7 mouse cellular contexts compared by ENCODE assay signal in genomic region chr12:8923125-8923410, GRCm38 (mm10). TPM values are rescaled to one million over a fixed set of nuclear protein-coding genes. Genes with fewer than 3 reads are reported as not detected.
DNase-seq lines count a peak whose midpoint lies in the region; ATAC-seq lines count a peak whose summit lies in the region.

No protein-coding gene starts in this region.

- no peaks in the 10 kb centered on the region for H3K27me3 ChIP-seq in heart, embryonic 13.5 days (replicated peaks)
- no peaks in the 10 kb centered on the region for H3K27me3 ChIP-seq in liver, embryonic 11.5 days (replicated peaks; ENCODE audit: control insufficient read depth, insufficient read depth, low read length)
- no peaks in the 10 kb centered on the region for H3K27me3 ChIP-seq in neural tube, embryonic 15.5 days (replicated peaks)

- peak overlapping the region; percentile 85 for H3K4me2 ChIP-seq in heart, embryonic 13.5 days
- H3K4me2 ChIP-seq in liver, embryonic 11.5 days = peak overlapping the region; percentile 72
- H3K4me2 ChIP-seq in neural tube, embryonic 15.5 days = peak overlapping the region; percentile 81

- peaks cover 59% of the 10 kb centered on the region for H3K4me1 ChIP-seq in heart, embryonic 13.5 days
- H3K4me1 ChIP-seq in liver, embryonic 11.5 days (replicated peaks; ENCODE audit: control insufficient read depth, insufficient read depth, low read length) = peaks cover 14% of the 10 kb centered on the region
- H3K4me1 ChIP-seq in neural tube, embryonic 15.5 days = peaks cover 37% of the 10 kb centered on the region

- 15% methylated on average over 5 of the region's 5 CpGs for WGBS in heart, embryonic 13.5 days
- WGBS in liver, embryonic 11.5 days = 19% methylated on average over 5 of the region's 5 CpGs
- 31% methylated on average over 5 of the region's 5 CpGs for WGBS in neural tube, embryonic 15.5 days

- DNase-seq in thymus, postnatal 25 days = peak; percentile 12
- DNase-seq in thymus, postnatal 0 days (ENCODE audit: low spot score) = no peak
- DNase-seq in embryo, embryonic 10.5 days (ENCODE audit: low spot score) = peak; percentile 51
- DNase-seq in liver, embryonic 11.5 days (ENCODE audit: low spot score) = no peak
- no peak for DNase-seq in right cerebral cortex, postnatal 4 days

- no peaks in the 10 kb centered on the region for H3K9me3 ChIP-seq in heart, embryonic 13.5 days
- H3K9me3 ChIP-seq in liver, embryonic 11.5 days (ENCODE audit: control insufficient read depth, low read length) = no peaks in the 10 kb centered on the region
- no peaks in the 10 kb centered on the region for H3K9me3 ChIP-seq in neural tube, embryonic 15.5 days (replicated peaks)

- ATAC-seq in heart, embryonic 13.5 days (ENCODE audit: extremely low read depth, insufficient number of reproducible peaks, low FRiP score, low TSS enrichment) = no peak
- peak; percentile 40 for ATAC-seq in liver, embryonic 11.5 days (replicated peaks; ENCODE audit: low FRiP score)
- ATAC-seq in neural tube, embryonic 15.5 days (ENCODE audit: low FRiP score) = no peak

- peak overlapping the region; percentile 90 for H3K9ac ChIP-seq in heart, embryonic 13.5 days
- peak overlapping the region; percentile 77 for H3K9ac ChIP-seq in liver, embryonic 11.5 days (ENCODE audit: low read depth, low read length)
- H3K9ac ChIP-seq in neural tube, embryonic 15.5 days (replicated peaks) = peak overlapping the region; percentile 81

- peak overlapping the region; percentile 87 for H3K4me3 ChIP-seq in heart, embryonic 13.5 days
- peak overlapping the region; percentile 76 for H3K4me3 ChIP-seq in liver, embryonic 11.5 days (ENCODE audit: low read depth, low read length)
- peak overlapping the region; percentile 92 for H3K4me3 ChIP-seq in neural tube, embryonic 15.5 days (replicated peaks)

- H3K27ac ChIP-seq in heart, embryonic 13.5 days (replicated peaks) = peak overlapping the region; percentile 99
- H3K27ac ChIP-seq in liver, embryonic 11.5 days (ENCODE audit: low read depth, low read length) = peak overlapping the region; percentile 90; the same call in 1 of the 2 replicates
- 0 out of 2 replicates have a peak overlapping the region, but pooled peaks have one; percentile 25 for H3K27ac ChIP-seq in neural tube, embryonic 15.5 days (replicated peaks)

- peaks cover 19% of the 10 kb centered on the region for H3K36me3 ChIP-seq in heart, embryonic 13.5 days
- H3K36me3 ChIP-seq in liver, embryonic 11.5 days (ENCODE audit: control insufficient read depth, insufficient read depth, low read length) = 0 out of 2 replicates have a peak, but pooled peaks cover 4% of the 10 kb centered on the region
- H3K36me3 ChIP-seq in neural tube, embryonic 15.5 days = 0 out of 2 replicates have a peak, but pooled peaks cover 3% of the 10 kb centered on the region

RNA-seq across cellular contexts. Expression of gene Laptm4a, which starts 1.6 kb away (rescaled TPM):
- polyA plus RNA-seq in thymus, postnatal 0 days (2015; fragmentation: Nextera tagmentation; extraction: Ambion mirVana) = 193 and 194 TPM in 2 replicates
- 245 and 277 TPM in 2 replicates for polyA plus RNA-seq in heart, embryonic 13.5 days (2015; fragmentation: Nextera tagmentation; extraction: Ambion mirVana)
- 128 and 129 TPM in 2 replicates for polyA plus RNA-seq in liver, embryonic 11.5 days (2014; fragmentation: Nextera tagmentation; extraction: Ambion mirVana)
- polyA plus RNA-seq in neural tube, embryonic 15.5 days (2015; fragmentation: Nextera tagmentation; extraction: Ambion mirVana) = 197 and 217 TPM in 2 replicates

RNA-seq across cellular contexts. Expression of gene Matn3, which starts 24.7 kb away (rescaled TPM):
- polyA plus RNA-seq in thymus, postnatal 0 days (2015; fragmentation: Nextera tagmentation; extraction: Ambion mirVana) = 0.05 and 0.17 TPM in 2 replicates
- 0.19 and 0.32 TPM in 2 replicates for polyA plus RNA-seq in heart, embryonic 13.5 days (2015; fragmentation: Nextera tagmentation; extraction: Ambion mirVana)
- 0.37 and 0.40 TPM in 2 replicates for polyA plus RNA-seq in liver, embryonic 11.5 days (2014; fragmentation: Nextera tagmentation; extraction: Ambion mirVana)
- polyA plus RNA-seq in neural tube, embryonic 15.5 days (2015; fragmentation: Nextera tagmentation; extraction: Ambion mirVana) = 1.8 and 2.7 TPM in 2 replicates

RNA-seq across cellular contexts. Expression of gene Wdr35, which starts 50.6 kb away (rescaled TPM):
- polyA plus RNA-seq in thymus, postnatal 0 days (2015; fragmentation: Nextera tagmentation; extraction: Ambion mirVana) = 5.3 and 5.5 TPM in 2 replicates
- 12.1 and 13.2 TPM in 2 replicates for polyA plus RNA-seq in heart, embryonic 13.5 days (2015; fragmentation: Nextera tagmentation; extraction: Ambion mirVana)
- polyA plus RNA-seq in liver, embryonic 11.5 days (2014; fragmentation: Nextera tagmentation; extraction: Ambion mirVana) = 3.9 and 6.5 TPM in 2 replicates
- polyA plus RNA-seq in neural tube, embryonic 15.5 days (2015; fragmentation: Nextera tagmentation; extraction: Ambion mirVana) = 19.5 and 20.6 TPM in 2 replicates

Comparison
In these comparisons a context has a peak if more than half of its experiments do, and no peak if none do; other contexts are left out.
1. DNase-seq: peak in thymus, postnatal 25 days (single experiment) and embryo, embryonic 10.5 days (single experiment); none in thymus, postnatal 0 days (single experiment), liver, embryonic 11.5 days (single experiment) and right cerebral cortex, postnatal 4 days (single experiment).
2. H3K27ac ChIP-seq: peak in every context shown above with its lines; median percentile 99 in heart, embryonic 13.5 days; 90 in liver, embryonic 11.5 days; 25 in neural tube, embryonic 15.5 days.
3. Peak in every context shown above with its lines, with median percentiles within 50 percentile points of each other: H3K4me2 ChIP-seq, H3K4me3 ChIP-seq and H3K9ac ChIP-seq.